Mouse (Mus musculus): ENCODE measurements around the gene Itga2. TPM values are rescaled to one million over a fixed set of nuclear protein-coding genes. Genes with fewer than 3 reads are reported as not detected.

Gene Itga2
- total RNA-seq, 2 experiments from 2014 or later = 0.04 to 0.32 TPM

- peak; percentile 69 for ATAC-seq (replicated peaks; ENCODE audit: poor library complexity)
Observed at GRCm38 (mm10) chr13:114885171-114885570, 46.7 kb downstream of the Itga2 start.

- no peak for ATAC-seq (replicated peaks; ENCODE audit: poor library complexity)
Observed at GRCm38 (mm10) chr13:114878667-114879066, 53.2 kb downstream of the Itga2 start.

GRCm38 (mm10) chr13:114876005-114876520, 55.8 kb downstream of the Itga2 start:
- no peak for ATAC-seq (replicated peaks; ENCODE audit: poor library complexity)

- ATAC-seq (replicated peaks; ENCODE audit: poor library complexity) = no peak
Observed at GRCm38 (mm10) chr13:114874738-114875137, 57.2 kb downstream of the Itga2 start.

GRCm38 (mm10) chr13:114857525-114857924, 74.4 kb downstream of the Itga2 start:
- no peak for ATAC-seq (replicated peaks; ENCODE audit: poor library complexity)

- no peak for ATAC-seq (replicated peaks; ENCODE audit: poor library complexity)
Observed at GRCm38 (mm10) chr13:114856269-114856627, 75.7 kb downstream of the Itga2 start.

- no peak for ATAC-seq (replicated peaks; ENCODE audit: poor library complexity)
Observed at GRCm38 (mm10) chr13:114855573-114856268, 76.2 kb downstream of the Itga2 start.

- no peak for ATAC-seq (replicated peaks; ENCODE audit: poor library complexity)
Observed at GRCm38 (mm10) chr13:114854428-114854827, 77.5 kb downstream of the Itga2 start.

GRCm38 (mm10) chr13:114854023-114854422, 77.9 kb downstream of the Itga2 start:
- ATAC-seq (replicated peaks; ENCODE audit: poor library complexity) = no peak

GRCm38 (mm10) chr13:114853152-114853551, 78.7 kb downstream of the Itga2 start:
- ATAC-seq (replicated peaks; ENCODE audit: poor library complexity) = no peak

- 0 out of 2 replicates have a peak, but pooled peaks have one; percentile 6 for ATAC-seq (replicated peaks; ENCODE audit: poor library complexity)
Observed at GRCm38 (mm10) chr13:114852264-114853111, 79.4 kb downstream of the Itga2 start.

- no peak for ATAC-seq (replicated peaks; ENCODE audit: poor library complexity)
Observed at GRCm38 (mm10) chr13:114848945-114849344, 83.0 kb downstream of the Itga2 start.

GRCm38 (mm10) chr13:114845804-114846203, 86.1 kb downstream of the Itga2 start:
- peak; percentile 82 for ATAC-seq (replicated peaks; ENCODE audit: poor library complexity)

- no peak for ATAC-seq (replicated peaks; ENCODE audit: poor library complexity)
Observed at GRCm38 (mm10) chr13:114843318-114843717, 88.6 kb downstream of the Itga2 start.

- peak; percentile 62 for ATAC-seq (replicated peaks; ENCODE audit: poor library complexity)
Observed at GRCm38 (mm10) chr13:114840545-114840944, 91.4 kb downstream of the Itga2 start.

GRCm38 (mm10) chr13:114839098-114839497, 92.8 kb downstream of the Itga2 start:
- no peak for ATAC-seq (replicated peaks; ENCODE audit: poor library complexity)

GRCm38 (mm10) chr13:114838535-114838990, 93.3 kb downstream of the Itga2 start:
- ATAC-seq (replicated peaks; ENCODE audit: poor library complexity) = no peak

- ATAC-seq (replicated peaks; ENCODE audit: poor library complexity) = peak; percentile 51
Observed at GRCm38 (mm10) chr13:114837061-114837460, 94.8 kb downstream of the Itga2 start.

GRCm38 (mm10) chr13:114834580-114834979, 97.3 kb downstream of the Itga2 start:
- ATAC-seq (replicated peaks; ENCODE audit: poor library complexity) = peak; percentile 76

GRCm38 (mm10) chr13:114833351-114833750, 98.5 kb downstream of the Itga2 start:
- no peak for ATAC-seq (replicated peaks; ENCODE audit: poor library complexity)

- no peak for ATAC-seq (replicated peaks; ENCODE audit: poor library complexity)
Observed at GRCm38 (mm10) chr13:114832761-114833160, 99.1 kb downstream of the Itga2 start.

GRCm38 (mm10) chr13:114831367-114831833, 100.5 kb downstream of the Itga2 start:
- peak; percentile 79 for ATAC-seq (replicated peaks; ENCODE audit: poor library complexity)

All from megakaryocyte progenitor cell, adult 5-6 weeks (primary cell).